Mouse (Mus musculus) forebrain, embryonic 15.5 days (tissue): ENCODE data around the gene Wdr89. TPM values are rescaled to one million over a fixed set of nuclear protein-coding genes. Genes with fewer than 3 reads are reported as not detected.

ENCODE experiments used
- ATAC-seq: fragments of 200-750 bp; cut with Nextera tagmentation; replicated peaks from 2 replicates; pipeline ENCODE4 v1.8.0; 2017; ENCODE audit warnings: mild to moderate bottlenecking, moderate TSS enrichment, moderate library complexity
- H3K27ac ChIP-seq: fragments of 300-500 bp; sonication (generic); replicated peaks from 2 replicates; pipeline ENCODE4 v1.5.1; 2015; ENCODE audit warnings: mild to moderate bottlenecking, inconsistent platforms
- H3K27me3 ChIP-seq: fragments of 300-500 bp; sonication (generic); 2 replicates; pipeline ENCODE4 v1.6.1; 2015; ENCODE audit warnings: inconsistent platforms
- H3K36me3 ChIP-seq: fragments of 300-500 bp; sonication (generic); 2 replicates; pipeline ENCODE4 v1.6.1; 2015; ENCODE audit warnings: mild to moderate bottlenecking, inconsistent platforms
- H3K4me1 ChIP-seq: fragments of 300-500 bp; sonication (generic); 2 replicates; pipeline ENCODE4 v1.6.1; 2015; ENCODE audit warnings: inconsistent platforms
- H3K4me2 ChIP-seq: fragments of 300-500 bp; sonication (generic); replicated peaks from 2 replicates; pipeline ENCODE4 v1.6.1; 2015; ENCODE audit warnings: mild to moderate bottlenecking, inconsistent platforms
- H3K4me3 ChIP-seq: fragments of 300-500 bp; sonication (generic); 2 replicates; pipeline ENCODE4 v1.5.1; 2015; ENCODE audit warnings: mild to moderate bottlenecking, inconsistent platforms
- H3K9ac ChIP-seq: fragments of 300-500 bp; sonication (generic); replicated peaks from 2 replicates; pipeline ENCODE4 v1.6.1; 2015; ENCODE audit warnings: mild to moderate bottlenecking, inconsistent platforms
- H3K9me3 ChIP-seq: fragments of 300-500 bp; sonication (generic); 2 replicates; pipeline ENCODE4 v1.6.1; 2016; ENCODE audit warnings: inconsistent platforms
- WGBS: fragments of 180-500 bp; shearing (Covaris S2); methylation state at CpG from one replicate; pipeline ENCODE4 v1.1.7; 2015; ENCODE audit warnings: mixed read lengths; 5-methylcytosine and 5-hydroxymethylcytosine counted together
- polyA plus RNA-seq: library from polyadenylated mRNA; unstranded; fragments of >200 nt; fragmentation: Nextera tagmentation; extraction: Ambion mirVana; gene quantifications from 2 replicates; pipeline ENCODE4 v1.2.1, GENCODE M21; 2015

The Wdr89 gene
- polyA plus RNA-seq, 1 experiment from 2014 or later, result 8.7 TPM

DNA sequence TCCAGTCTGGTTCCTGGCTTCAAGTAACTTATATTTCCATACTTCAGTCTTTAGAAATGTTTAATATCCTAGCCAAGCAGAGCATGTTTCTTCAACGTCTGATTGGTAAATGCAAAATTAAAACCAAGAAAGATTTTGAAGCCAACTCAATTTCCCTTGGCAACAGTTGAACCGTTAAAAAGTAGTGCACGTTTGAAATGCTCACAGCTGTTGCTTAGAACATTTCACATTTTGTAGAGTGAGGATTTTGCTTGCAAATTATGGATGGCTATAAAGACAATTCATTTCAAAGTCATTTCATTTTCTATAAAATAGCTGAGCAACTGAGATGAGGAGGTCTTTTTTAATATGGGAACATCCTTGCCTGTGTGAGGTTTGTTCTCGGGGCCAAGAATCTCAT is 71.6 kb downstream of the Wdr89 start:
- H3K4me1 ChIP-seq, result peaks cover 26% of the 10 kb centered on the region
- WGBS, result 77% methylated on average over 4 of the region's 4 CpGs
- H3K27ac ChIP-seq, result peak overlapping the region; percentile 43
- no peaks in the 10 kb centered on the region for H3K27me3 ChIP-seq
- no peak overlapping the region for H3K9ac ChIP-seq
- peaks cover 5% of the 10 kb centered on the region for H3K36me3 ChIP-seq
- H3K9me3 ChIP-seq, result no peaks in the 10 kb centered on the region
- ATAC-seq, result no peak
- no peak overlapping the region for H3K4me2 ChIP-seq
- H3K4me3 ChIP-seq, result no peak overlapping the region

DNA sequence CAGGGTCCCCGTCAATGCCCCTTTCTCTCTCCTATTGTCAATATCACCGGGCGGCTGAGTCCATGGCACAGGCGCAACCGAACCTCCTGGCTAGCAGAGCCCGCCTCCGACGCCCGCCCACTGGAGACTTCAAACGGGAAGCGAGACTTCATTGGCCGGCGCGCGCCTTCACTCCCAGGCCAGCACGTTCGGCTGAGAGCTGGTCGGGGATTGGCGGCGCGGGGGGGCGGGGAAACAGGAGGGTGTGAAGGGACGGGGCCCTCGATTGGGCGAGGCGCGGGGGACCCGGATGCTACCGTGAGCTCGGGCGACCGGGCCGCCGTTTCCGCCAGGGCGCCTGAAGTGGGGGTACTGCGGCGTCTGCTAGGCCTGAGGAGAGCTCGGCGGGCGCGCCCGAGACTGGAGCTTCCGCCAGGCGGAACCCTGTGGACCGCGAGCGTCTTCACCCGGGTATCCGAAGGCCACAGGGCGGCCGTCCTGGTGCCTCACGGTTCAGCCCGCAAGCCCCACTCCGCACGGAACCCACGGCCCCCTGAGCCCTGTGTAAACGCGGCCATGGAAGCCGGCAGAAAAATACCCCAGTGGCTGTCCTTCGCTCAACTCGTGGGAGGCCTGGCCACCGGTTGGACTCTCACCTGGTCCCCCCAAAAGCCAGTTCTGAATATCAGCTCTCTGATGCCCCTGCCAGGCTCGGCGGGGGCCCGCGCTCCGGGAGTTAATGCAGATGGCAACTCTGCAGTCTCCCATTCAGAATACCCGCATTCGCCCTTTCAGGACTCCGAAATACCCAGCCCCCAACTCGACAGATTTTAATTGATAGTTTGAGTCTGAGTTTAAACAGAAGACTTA is 73.0 kb downstream of the Wdr89 start, which contains the start of gene Ppp2r5e:
Gene Ppp2r5e, minus strand, starts transcription at position 92 of the 849 bp plus-strand sequence.
- Histone ChIP-seq H3K9me3 (no peaks in the 10 kb centered on the region), H3K9ac (peak within 1 kb of the TSS; percentile 99), H3K4me1 (peaks cover 26% of the 10 kb centered on the region), H3K4me3 (peak within 1 kb of the TSS; percentile 100), H3K4me2 (peak within 1 kb of the TSS; percentile 75), H3K36me3 (peaks cover 12% of the 10 kb centered on the region), H3K27me3 (no peaks in the 10 kb centered on the region), H3K27ac (peak within 1 kb of the TSS; percentile 99)
- peak; percentile 99 for ATAC-seq
- under 1% methylated on average over 70 of the region's 72 CpGs for WGBS

- peak; percentile 21 for ATAC-seq
- no peaks in the 10 kb centered on the region for H3K27me3 ChIP-seq
- H3K9me3 ChIP-seq, result no peaks in the 10 kb centered on the region
- H3K4me1 ChIP-seq, result peaks cover 26% of the 10 kb centered on the region
- WGBS, result 1% methylated on average over 73 of the region's 97 CpGs
- H3K36me3 ChIP-seq, result peaks cover 18% of the 10 kb centered on the region
- H3K4me2 ChIP-seq, result peak overlapping the region; percentile 75
- H3K9ac ChIP-seq, result peak overlapping the region; percentile 99
- H3K4me3 ChIP-seq, result peak overlapping the region; percentile 100
- H3K27ac ChIP-seq, result peak overlapping the region; percentile 99
Measured at GRCm38 (mm10) chr12:75595291-75596153, 73.8 kb downstream of the Wdr89 start.

DNA sequence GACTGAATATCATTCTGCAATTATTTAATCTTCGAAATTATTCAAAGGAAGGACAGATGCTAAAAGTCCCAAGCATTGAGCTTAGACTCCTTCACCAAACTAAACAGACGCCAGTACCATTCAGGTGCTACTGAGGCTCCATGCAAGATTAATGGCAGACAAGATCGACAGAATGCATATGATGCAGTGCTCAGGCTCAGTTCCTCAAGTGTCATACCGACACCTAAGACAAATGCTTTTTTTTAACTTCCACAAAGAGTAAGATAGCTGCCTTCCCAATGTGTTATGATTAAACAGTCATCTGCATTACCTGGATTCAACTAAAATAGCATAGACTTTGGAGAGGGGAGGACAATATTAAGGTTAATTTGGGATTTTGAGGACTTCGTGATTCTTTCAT is 74.9 kb downstream of the Wdr89 start:
- no peak for ATAC-seq
- WGBS, result 38% methylated on average over 5 of the region's 5 CpGs

DNA sequence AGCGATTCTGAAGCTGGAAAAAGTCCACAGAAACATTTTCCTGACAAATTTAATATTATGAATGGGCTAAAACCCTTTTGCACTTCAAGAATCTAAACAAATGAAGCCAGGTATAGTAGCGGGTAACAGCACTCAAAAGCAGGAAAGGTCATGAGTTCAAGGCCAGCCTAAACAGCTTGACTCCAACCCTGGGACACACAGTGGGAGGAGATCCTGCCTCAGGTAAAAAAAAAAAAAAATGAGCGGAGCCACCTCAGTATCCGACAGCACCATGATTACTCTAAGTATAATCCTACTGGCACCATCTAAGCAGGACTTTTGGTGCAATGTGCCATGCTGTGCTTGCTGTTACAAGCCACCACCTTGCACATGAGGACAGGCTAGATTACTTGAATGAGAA is 75.5 kb downstream of the Wdr89 start:
- Histone ChIP-seq H3K36me3 (peaks cover 32% of the 10 kb centered on the region), H3K27ac (no peak overlapping the region), H3K27me3 (no peaks in the 10 kb centered on the region), H3K4me2 (peak overlapping the region; percentile 75), H3K9me3 (no peaks in the 10 kb centered on the region), H3K4me1 (peaks cover 26% of the 10 kb centered on the region), H3K4me3 (peak overlapping the region; percentile 100), H3K9ac (no peak overlapping the region)
- ATAC-seq, result no peak
- WGBS, result 63% methylated on average over 4 of the region's 4 CpGs

More for the DNA sequence above, 74.9 kb downstream of the Wdr89 start:
- H3K27ac ChIP-seq, result no peak overlapping the region
- no peaks in the 10 kb centered on the region for H3K9me3 ChIP-seq
- H3K4me2 ChIP-seq, result peak overlapping the region; percentile 75
- peak overlapping the region; percentile 100 for H3K4me3 ChIP-seq
- peaks cover 26% of the 10 kb centered on the region for H3K4me1 ChIP-seq
- peak overlapping the region; percentile 99 for H3K9ac ChIP-seq
- peaks cover 28% of the 10 kb centered on the region for H3K36me3 ChIP-seq
- no peaks in the 10 kb centered on the region for H3K27me3 ChIP-seq

GRCm38 (mm10) chr12:75587501-75587900 is 81.8 kb downstream of the Wdr89 start:
- ATAC-seq, result no peak
- no peaks in the 10 kb centered on the region for H3K9me3 ChIP-seq
- H3K36me3 ChIP-seq, result peaks cover 42% of the 10 kb centered on the region
- H3K4me1 ChIP-seq, result no peaks in the 10 kb centered on the region
- H3K9ac ChIP-seq, result no peak overlapping the region
- H3K27me3 ChIP-seq, result no peaks in the 10 kb centered on the region
- no peak overlapping the region for H3K4me2 ChIP-seq
- H3K27ac ChIP-seq, result no peak overlapping the region
- H3K4me3 ChIP-seq, result no peak overlapping the region

DNA sequence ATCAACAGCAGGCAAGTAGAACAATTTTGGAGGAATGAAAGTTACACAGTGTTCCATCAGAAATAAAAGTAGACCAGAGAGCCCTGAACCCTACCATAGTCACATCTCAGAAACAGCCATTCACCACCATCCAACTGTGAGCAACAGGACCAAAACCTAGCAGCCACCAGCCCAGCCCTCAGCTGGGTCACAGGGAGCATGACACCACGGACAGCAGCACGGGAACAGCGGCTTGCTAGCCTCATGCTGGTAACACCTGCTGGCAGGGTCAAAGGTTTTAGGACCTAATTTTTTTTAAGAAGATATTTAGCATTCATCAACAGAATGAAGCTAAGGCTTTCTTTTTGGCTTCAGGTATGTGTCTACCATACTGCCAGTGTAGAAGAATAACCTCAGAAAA is 85.6 kb downstream of the Wdr89 start:
- no peaks in the 10 kb centered on the region for H3K27me3 ChIP-seq
- no peak overlapping the region for H3K27ac ChIP-seq
- WGBS, result 76% methylated on average over 3 of the region's 3 CpGs
- H3K9me3 ChIP-seq, result no peaks in the 10 kb centered on the region
- no peak for ATAC-seq
- peaks cover 17% of the 10 kb centered on the region; the same call in 1 of the 2 replicates for H3K36me3 ChIP-seq
- no peaks in the 10 kb centered on the region for H3K4me1 ChIP-seq
- H3K4me2 ChIP-seq, result no peak overlapping the region
- no peak overlapping the region for H3K9ac ChIP-seq
- no peak overlapping the region for H3K4me3 ChIP-seq

Other genes starting within 250 kb of the Wdr89 start
- gene Ppp2r5e, start 73.3 kb downstream of the Wdr89 start, polyA plus RNA-seq, result 22.9 and 26.8 TPM in 2 replicates
- 14.8 and 15.8 TPM in 2 replicates for gene Sgpp1, start 66.2 kb upstream of the Wdr89 start, polyA plus RNA-seq
- 116 and 117 TPM in 2 replicates for gene Syne2, start 148.6 kb upstream of the Wdr89 start, polyA plus RNA-seq